Mouse (Mus musculus) MEL (cell line): ENCODE results near the gene Eral1. TPM values are rescaled to one million over a fixed set of nuclear protein-coding genes. Genes with fewer than 3 reads are reported as not detected.
A peak's percentile ranks its signal among the peaks of the same experiment; 100 is the strongest.

Experiments used
- DNase-seq: peaks from one replicate; pipeline ENCODE4 v3.0.0; 2011; ENCODE audit warnings: low read depth, low spot score
- H3K27ac ChIP-seq: 2 replicates; pipeline ENCODE4 v1.5.1; 2012; ENCODE audit warnings: low read depth, mild to moderate bottlenecking, control low read depth, low read length, moderate library complexity; ENCODE audit not compliant: control insufficient read depth
- H3K27me3 ChIP-seq, 2 experiments: fragments of 150-350 bp in 1 of 2; sonication (generic) in 1 of 2; 2 replicates each; pipeline ENCODE4 v1.6.1; 2012; ENCODE audit warnings: low read length in 2 of 2, mild to moderate bottlenecking in 2 of 2, improper control_type of control experiment in 1 of 2, moderate library complexity in 1 of 2; ENCODE audit not compliant: insufficient read depth in 2 of 2, control insufficient read depth in 1 of 2
- H3K36me3 ChIP-seq, 2 experiments: 2 replicates each; pipeline ENCODE4 v1.6.1; 2012 to 2014; ENCODE audit warnings: low read length in 2 of 2, improper control_type of control experiment in 1 of 2, inconsistent platforms in 1 of 2, mild to moderate bottlenecking in 1 of 2; ENCODE audit not compliant: insufficient read depth in 2 of 2, control insufficient read depth in 1 of 2
- H3K4me1 ChIP-seq, 2 experiments: fragments of 150-350 bp in 1 of 2; sonication (generic) in 1 of 2; 2 replicates each; pipeline ENCODE4 v1.6.1; 2012; ENCODE audit warnings: low read length in 2 of 2, improper control_type of control experiment in 1 of 2, mild to moderate bottlenecking in 1 of 2; ENCODE audit not compliant: insufficient read depth in 2 of 2, control insufficient read depth in 1 of 2
- H3K4me3 ChIP-seq, 2 experiments: fragments of 150-350 bp in 1 of 2; sonication (generic) in 1 of 2; 2 replicates each; pipeline ENCODE4 v1.5.1; 2012; ENCODE audit warnings: low read depth in 2 of 2, low read length in 2 of 2, mild to moderate bottlenecking in 2 of 2, moderate library complexity in 2 of 2, control low read depth in 1 of 2, improper control_type of control experiment in 1 of 2; ENCODE audit not compliant: control insufficient read depth in 1 of 2, insufficient read depth in 1 of 2
- H3K79me2 ChIP-seq: 2 replicates; pipeline ENCODE4 v1.6.1; 2012; ENCODE audit warnings: mild to moderate bottlenecking, low read length, moderate library complexity; ENCODE audit not compliant: control insufficient read depth, poor library complexity, insufficient read depth
- H3K9ac ChIP-seq: 2 replicates; pipeline ENCODE4 v1.6.1; 2012; ENCODE audit warnings: low read depth, mild to moderate bottlenecking, control low read depth, low read length, moderate library complexity; ENCODE audit not compliant: control insufficient read depth, poor library complexity, severe bottlenecking
- H3K9me3 ChIP-seq: fragments of 150-350 bp; sonication (generic); replicated peaks from 2 replicates; pipeline ENCODE4 v1.6.1; 2012; ENCODE audit warnings: mild to moderate bottlenecking, low read length, improper control_type of control experiment, moderate library complexity; ENCODE audit not compliant: insufficient read depth
- CHD1 ChIP-seq: IDR thresholded peaks from 2 replicates; pipeline ENCODE4 v1.6.1; 2012; ENCODE audit warnings: low read depth, mild to moderate bottlenecking, inconsistent platforms, low read length, improper control_type of control experiment
- CHD2 ChIP-seq: IDR thresholded peaks from 2 replicates; pipeline ENCODE4 v1.6.1; 2011; ENCODE audit warnings: low read length, improper control_type of control experiment
- CTCF ChIP-seq, 3 experiments: IDR thresholded peaks in 2 of 3; conservative IDR thresholded peaks in 1 of 3; 2 replicates each; pipeline ENCODE4 v1.5.1; 2011 to 2012; ENCODE audit warnings: low read length in 3 of 3, low read depth in 2 of 3, mild to moderate bottlenecking in 2 of 3, improper control_type of control experiment in 1 of 3, inconsistent platforms in 1 of 3, mixed read lengths in 1 of 3, moderate library complexity in 1 of 3; ENCODE audit not compliant: control insufficient read depth in 1 of 3, insufficient read depth in 1 of 3, poor library complexity in 1 of 3, severe bottlenecking in 1 of 3
- E2F4 ChIP-seq: IDR thresholded peaks from 2 replicates; pipeline ENCODE4 v1.6.1; 2011; ENCODE audit warnings: low read depth, low read length, improper control_type of control experiment, borderline replicate concordance
- ELF1 ChIP-seq: IDR thresholded peaks from 2 replicates; pipeline ENCODE4 v1.6.1; 2014; ENCODE audit warnings: low read depth, mild to moderate bottlenecking, inconsistent platforms, low read length, improper control_type of control experiment, moderate library complexity
- EP300 ChIP-seq, 2 experiments: IDR thresholded peaks; 2 replicates each; pipeline ENCODE4 v1.6.1; 2011; ENCODE audit warnings: improper control_type of control experiment in 2 of 2, low read length in 2 of 2, low read depth in 1 of 2, mild to moderate bottlenecking in 1 of 2
- GABPA ChIP-seq: IDR thresholded peaks from 2 replicates; pipeline ENCODE4 v1.6.1; 2012; ENCODE audit warnings: low read depth, mild to moderate bottlenecking, inconsistent platforms, low read length, improper control_type of control experiment, moderate library complexity
- HCFC1 ChIP-seq: IDR thresholded peaks from 2 replicates; pipeline ENCODE4 v1.6.1; 2012; ENCODE audit warnings: low read depth, mild to moderate bottlenecking, inconsistent platforms, low read length, improper control_type of control experiment, moderate library complexity
- JUND ChIP-seq: IDR thresholded peaks from 2 replicates; pipeline ENCODE4 v1.6.1; 2011; ENCODE audit warnings: low read depth, mild to moderate bottlenecking, improper control_type of control experiment, low read length
- KAT2A ChIP-seq: conservative IDR thresholded peaks from 2 replicates; pipeline ENCODE4 v1.6.1; 2012; ENCODE audit warnings: low read depth, low read length, improper control_type of control experiment, inconsistent platforms
- MAX ChIP-seq: IDR thresholded peaks from 2 replicates; pipeline ENCODE4 v1.6.1; 2011; ENCODE audit warnings: low read length, improper control_type of control experiment
- MAZ ChIP-seq: IDR thresholded peaks from 2 replicates; pipeline ENCODE4 v1.6.1; 2012; ENCODE audit warnings: low read depth, mild to moderate bottlenecking, inconsistent platforms, low read length, improper control_type of control experiment
- MEF2A ChIP-seq: IDR thresholded peaks from 2 replicates; pipeline ENCODE4 v1.6.1; 2014; ENCODE audit warnings: low read depth, mild to moderate bottlenecking, inconsistent platforms, low read length, improper control_type of control experiment; ENCODE audit not compliant: poor library complexity, insufficient replicate concordance, severe bottlenecking; ENCODE audit errors: extremely low read depth
- MXI1 ChIP-seq: IDR thresholded peaks from 2 replicates; pipeline ENCODE4 v1.6.1; 2011; ENCODE audit warnings: mild to moderate bottlenecking, low read depth, low read length, improper control_type of control experiment
- MYB ChIP-seq: IDR thresholded peaks from 2 replicates; pipeline ENCODE4 v1.6.1; 2011; ENCODE audit warnings: mild to moderate bottlenecking, low read depth, low read length, improper control_type of control experiment
- MYC ChIP-seq: IDR thresholded peaks from 2 replicates; pipeline ENCODE4 v1.6.1; 2011; ENCODE audit warnings: low read depth, mild to moderate bottlenecking, low read length, improper control_type of control experiment, moderate library complexity
- NELFE ChIP-seq: IDR thresholded peaks from 2 replicates; pipeline ENCODE4 v1.6.1; 2011; ENCODE audit warnings: low read depth, low read length, improper control_type of control experiment
- POLR2A ChIP-seq, 2 experiments: IDR thresholded peaks; 2 replicates each; pipeline ENCODE4 v1.6.1; 2011 to 2012; ENCODE audit warnings: low read length in 2 of 2, mild to moderate bottlenecking in 2 of 2, control low read depth in 1 of 2, improper control_type of control experiment in 1 of 2, low read depth in 1 of 2, moderate library complexity in 1 of 2; ENCODE audit not compliant: control insufficient read depth in 1 of 2, insufficient read depth in 1 of 2, poor library complexity in 1 of 2
- POLR2AphosphoS2 ChIP-seq: IDR thresholded peaks from 2 replicates; pipeline ENCODE4 v1.6.1; 2011; ENCODE audit warnings: low read length, improper control_type of control experiment
- POLR2AphosphoS5 ChIP-seq: IDR thresholded peaks from 2 replicates; pipeline ENCODE4 v1.6.1; 2012; ENCODE audit warnings: low read depth, borderline replicate concordance, mild to moderate bottlenecking, inconsistent platforms, low read length, moderate library complexity, mixed read lengths
- RAD21 ChIP-seq: IDR thresholded peaks from 2 replicates; pipeline ENCODE4 v1.6.1; 2011; ENCODE audit warnings: mild to moderate bottlenecking, low read depth, low read length, improper control_type of control experiment
- RCOR1 ChIP-seq: IDR thresholded peaks from 2 replicates; pipeline ENCODE4 v1.6.1; 2012; ENCODE audit warnings: low read depth, mild to moderate bottlenecking, inconsistent platforms, low read length, improper control_type of control experiment
- SIN3A ChIP-seq: IDR thresholded peaks from 2 replicates; pipeline ENCODE4 v1.6.1; 2012; ENCODE audit warnings: low read length, improper control_type of control experiment, inconsistent platforms
- SMC3 ChIP-seq: IDR thresholded peaks from 2 replicates; pipeline ENCODE4 v1.6.1; 2011; ENCODE audit warnings: low read depth, low read length, improper control_type of control experiment
- TAL1 ChIP-seq: IDR thresholded peaks from 2 replicates; pipeline ENCODE4 v1.6.1; 2012; ENCODE audit warnings: mild to moderate bottlenecking, inconsistent platforms, low read length, moderate library complexity, mixed read lengths
- TBP ChIP-seq: IDR thresholded peaks from 2 replicates; pipeline ENCODE4 v1.8.0; 2011; ENCODE audit warnings: low read depth, low read length, improper control_type of control experiment
- UBTF ChIP-seq: IDR thresholded peaks from 2 replicates; pipeline ENCODE4 v1.6.1; 2012; ENCODE audit warnings: low read depth, mild to moderate bottlenecking, inconsistent platforms, low read length, improper control_type of control experiment, moderate library complexity, borderline replicate concordance; ENCODE audit not compliant: insufficient read depth
- USF1 ChIP-seq: IDR thresholded peaks from 2 replicates; pipeline ENCODE4 v1.6.1; 2014; ENCODE audit warnings: low read depth, mild to moderate bottlenecking, inconsistent platforms, low read length, improper control_type of control experiment, moderate library complexity
- USF2 ChIP-seq, 2 experiments: IDR thresholded peaks; 2 replicates each; pipeline ENCODE4 v1.6.1; 2011 to 2012; ENCODE audit warnings: improper control_type of control experiment in 2 of 2, low read length in 2 of 2, borderline replicate concordance in 1 of 2, inconsistent platforms in 1 of 2, low read depth in 1 of 2, mild to moderate bottlenecking in 1 of 2; ENCODE audit not compliant: insufficient read depth in 1 of 2
- ZKSCAN1 ChIP-seq: IDR thresholded peaks from 2 replicates; pipeline ENCODE4 v1.6.1; 2012; ENCODE audit warnings: low read depth, mild to moderate bottlenecking, inconsistent platforms, low read length, improper control_type of control experiment, moderate library complexity
- ZMIZ1 ChIP-seq: IDR thresholded peaks from 2 replicates; pipeline ENCODE4 v1.6.1; 2012; ENCODE audit warnings: low read depth, mild to moderate bottlenecking, inconsistent platforms, low read length, improper control_type of control experiment, moderate library complexity
- ZNF384 ChIP-seq: IDR thresholded peaks from 2 replicates; pipeline ENCODE4 v1.6.1; 2012; ENCODE audit warnings: low read depth, mild to moderate bottlenecking, inconsistent platforms, low read length, improper control_type of control experiment
- polyA plus RNA-seq, 2 experiments: library from polyadenylated mRNA; stranded (reverse) in 1 of 2; unstranded in 1 of 2; fragments of >175 nt in 1 of 2; fragments of >200 nt in 1 of 2; gene quantifications; 2 replicates each; pipeline versions ENCODE4 v1.2.1 to v1.2.4; 2012; ENCODE audit warnings: low replicate concordance in 2 of 2, low read depth in 1 of 2; ENCODE audit not compliant: insufficient read length in 2 of 2, insufficient read depth in 1 of 2, missing spikeins in 1 of 2
- total RNA-seq: library from RNA; depleted of rRNA; stranded (reverse); fragments of 300-350 nt; gene quantifications from 2 replicates; pipeline ENCODE4 v1.2.3, GENCODE M21; 2012

Gene Eral1
- total and polyA plus RNA-seq, 3 experiments, result 38.4 to 43.5 TPM; not detected in 1

- Histone ChIP-seq H3K9ac (peak overlapping the region; percentile 25; the same call in 1 of the 2 replicates), H3K27me3 (no peaks in the 10 kb centered on the region), H3K9me3 (no peaks in the 10 kb centered on the region), H3K79me2 (peaks cover 4% of the 10 kb centered on the region; the same call in 1 of the 2 replicates), H3K4me3 (no peak overlapping the region), H3K4me1 (peaks cover 18 to 54% of the 10 kb centered on the region in 2 experiments), H3K27ac (peak overlapping the region; percentile 35), H3K36me3 (peaks cover 13 to 52% of the 10 kb centered on the region in 2 experiments)
- no peak for DNase-seq
- TF ChIP-seq UBTF (no peak), MEF2A (no peak), CHD1 (no peak), RAD21 (no peak), MAZ (no peak), E2F4 (no peak), JUND (no peak)
Measured at GRCm38 (mm10) chr11:78071938-78072337, 8.2 kb downstream of the Eral1 start.

- peak overlapping the region; percentile 66 for H3K27ac ChIP-seq
- DNase-seq, result peak; percentile 79
- peaks cover 28 to 66% of the 10 kb centered on the region in 2 experiments for H3K4me1 ChIP-seq
- H3K9ac ChIP-seq, result peak overlapping the region; percentile 20
- peaks cover 4% of the 10 kb centered on the region; the same call in 1 of the 2 replicates for H3K79me2 ChIP-seq
- no peak overlapping the region for H3K4me3 ChIP-seq
- no peaks in the 10 kb centered on the region for H3K27me3 ChIP-seq
- no peaks in the 10 kb centered on the region for H3K9me3 ChIP-seq
- H3K36me3 ChIP-seq, result peaks cover 4 to 64% of the 10 kb centered on the region in 2 experiments; a peak in 3 of 4 replicates
- TF ChIP-seq HCFC1 (no peak), MAX (peak; percentile 92), RCOR1 (peak; percentile 95), MYB (peak; percentile 70), TBP (peak; percentile 13; the same call in 1 of the 2 replicates), USF1 (peak; percentile 54; the same call in 1 of the 2 replicates), MAZ (peak; percentile 94), MYC (peak; percentile 96), GABPA (no peak), KAT2A (peak; percentile 48), POLR2AphosphoS2 (peak; percentile 62; the same call in 1 of the 2 replicates), ZKSCAN1 (no peak), SIN3A (peak; percentile 88), NELFE (peak; percentile 22; the same call in 1 of the 2 replicates), POLR2A (IDR thresholded peaks at IDR 0.05; ENCODE audit: control insufficient read depth in 1 of 2, insufficient read depth in 1 of 2, low read depth in 1 of 2, low read length in 2 of 2, poor library complexity in 1 of 2) (peak; percentile 28 to 40; a peak in 1 of 4 replicates), ZMIZ1 (no peak; the same call in 1 of the 2 replicates), ELF1 (peak; percentile 35; the same call in 1 of the 2 replicates), EP300 (IDR thresholded peaks at IDR 0.05; ENCODE audit: low read depth in 1 of 2, low read length in 2 of 2) (peak; percentile 98 to 99), USF2 (IDR thresholded peaks at IDR 0.05; ENCODE audit: borderline replicate concordance in 1 of 2, insufficient read depth in 1 of 2, low read depth in 1 of 2, low read length in 2 of 2) (no peak), TAL1 (peak; percentile 97), MXI1 (peak; percentile 52), SMC3 (no peak), CHD2 (no peak), ZNF384 (peak; percentile 21; the same call in 1 of the 2 replicates), POLR2AphosphoS5 (no peak), CTCF (IDR thresholded peaks at IDR 0.05 in 2 of 3, conservative IDR thresholded peaks at IDR 0.05 in 1 of 3; ENCODE audit: control insufficient read depth in 1 of 3, insufficient read depth in 1 of 3, low read depth in 2 of 3, low read length in 3 of 3, poor library complexity in 1 of 3, severe bottlenecking in 1 of 3) (no peak)
Measured at GRCm38 (mm10) chr11:78069646-78070045, 10.5 kb downstream of the Eral1 start.
